Mouse (Mus musculus) embryonic facial prominence, embryonic 11.5 days (tissue): ENCODE data around the gene Pdgfd. TPM values are rescaled to one million over a fixed set of nuclear protein-coding genes. Genes with fewer than 3 reads are reported as not detected.

Source experiments
- ATAC-seq: fragments of 200-750 bp; cut with Nextera tagmentation; replicated peaks from 2 replicates; pipeline ENCODE4 v1.8.0; 2017; ENCODE audit warnings: low read depth; ENCODE audit not compliant: insufficient number of reproducible peaks, low FRiP score, low TSS enrichment
- DNase-seq: peaks from one replicate; pipeline ENCODE4 v3.0.0-alpha.2; 2015; ENCODE audit warnings: low spot score
- H3K27ac ChIP-seq: fragments of 300-500 bp; sonication (generic); replicated peaks from 2 replicates; pipeline ENCODE4 v1.5.1; 2014; ENCODE audit warnings: mild to moderate bottlenecking, low read depth, low read length, control low read depth
- H3K27me3 ChIP-seq: fragments of 300-500 bp; sonication (generic); 2 replicates; pipeline ENCODE4 v1.6.1; 2014; ENCODE audit warnings: mild to moderate bottlenecking, low read length, moderate library complexity, mixed read lengths; ENCODE audit not compliant: control insufficient read depth, insufficient read depth
- H3K36me3 ChIP-seq: fragments of 300-500 bp; sonication (generic); replicated peaks from 2 replicates; pipeline ENCODE4 v1.6.1; 2014; ENCODE audit warnings: low read depth, mild to moderate bottlenecking, low read length, moderate library complexity, mixed read lengths; ENCODE audit not compliant: control insufficient read depth, insufficient read depth
- H3K4me1 ChIP-seq: fragments of 300-500 bp; sonication (generic); 2 replicates; pipeline ENCODE4 v1.6.1; 2014; ENCODE audit warnings: low read length, mixed read lengths; ENCODE audit not compliant: control insufficient read depth, insufficient read depth
- H3K4me2 ChIP-seq: fragments of 300-500 bp; sonication (generic); 2 replicates; pipeline ENCODE4 v1.6.1; 2014; ENCODE audit warnings: low read depth, mild to moderate bottlenecking, control low read depth, low read length, moderate library complexity
- H3K4me3 ChIP-seq: fragments of 300-500 bp; sonication (generic); 2 replicates; pipeline ENCODE4 v1.5.1; 2014; ENCODE audit warnings: low read depth, low read length, control low read depth
- H3K9ac ChIP-seq: fragments of 300-500 bp; sonication (generic); replicated peaks from 2 replicates; pipeline ENCODE4 v1.6.1; 2014; ENCODE audit warnings: mild to moderate bottlenecking, control low read depth, low read length
- H3K9me3 ChIP-seq: fragments of 300-500 bp; sonication (generic); replicated peaks from 2 replicates; pipeline ENCODE4 v1.6.1; 2016; ENCODE audit warnings: mild to moderate bottlenecking, low read length, inconsistent platforms, mixed read lengths; ENCODE audit not compliant: control insufficient read depth
- WGBS: fragments of 180-500 bp; shearing (Covaris S2); extraction: QIAGEN DNeasy Blood & Tissue Kit; methylation state at CpG from one replicate; pipeline ENCODE4 v1.1.7; 2014; 5-methylcytosine and 5-hydroxymethylcytosine counted together
- polyA plus RNA-seq: library from polyadenylated mRNA; unstranded; fragments of >200 nt; fragmentation: Nextera tagmentation; extraction: Ambion mirVana; gene quantifications from 2 replicates; pipeline ENCODE4 v1.2.1, GENCODE M21; 2014

The Pdgfd gene
- polyA plus RNA-seq, 1 experiment from 2014 or later = 5.6 TPM

DNA sequence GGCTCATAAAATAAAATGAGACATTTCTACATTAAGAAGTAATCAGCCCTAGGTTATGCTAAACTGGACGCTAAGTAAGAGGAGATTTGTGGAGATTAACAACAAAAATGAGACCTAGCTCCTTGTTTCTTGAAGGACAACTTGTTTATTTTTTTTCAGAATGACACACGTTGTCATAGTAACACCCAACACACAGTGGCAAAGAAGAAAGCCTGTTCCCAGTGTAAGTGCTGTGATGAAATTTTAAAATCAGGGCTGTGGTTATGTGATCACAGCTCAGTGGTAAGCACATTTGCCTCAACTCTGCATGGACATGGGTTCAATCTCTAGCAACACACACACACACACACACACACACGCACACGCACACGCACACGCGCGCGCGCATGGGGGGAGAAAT lies 174.5 kb downstream of the Pdgfd start:
- whole genome bisulfite sequencing = 89% methylated on average over 10 of the region's 10 CpGs
- H3K9ac ChIP-seq = no peak overlapping the region
- ATAC-seq = no peak

DNA sequence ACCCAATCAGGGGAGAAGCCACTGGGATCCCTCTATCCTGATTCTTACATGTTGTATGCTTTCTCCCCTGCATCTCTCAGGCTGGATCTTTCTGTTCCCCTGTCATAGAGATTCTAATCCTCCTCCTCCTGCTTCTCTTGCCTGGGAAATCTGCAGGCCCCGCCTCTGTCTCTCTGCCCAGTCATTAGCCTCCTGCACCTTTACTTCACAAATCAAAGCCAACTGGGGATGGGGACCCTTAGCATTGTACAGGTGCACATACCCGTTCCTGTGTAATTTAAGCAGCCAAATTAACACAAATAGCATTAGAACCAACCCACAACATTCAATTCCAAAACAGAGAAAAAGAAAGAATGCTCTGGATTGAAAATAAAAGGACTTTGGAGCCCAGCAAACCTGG lies 176.1 kb downstream of the Pdgfd start:
- ATAC-seq = no peak
- WGBS = 28% methylated on average over 2 of the region's 2 CpGs

More for the DNA sequence above, 174.5 kb downstream of the Pdgfd start:
- Histone ChIP-seq H3K9me3 (no peaks in the 10 kb centered on the region), H3K36me3 (no peaks in the 10 kb centered on the region), H3K4me3 (no peak overlapping the region), H3K4me1 (no peaks in the 10 kb centered on the region), H3K27ac (no peak overlapping the region), H3K4me2 (no peak overlapping the region), H3K27me3 (no peaks in the 10 kb centered on the region)
- DNase-seq = no peak

DNA sequence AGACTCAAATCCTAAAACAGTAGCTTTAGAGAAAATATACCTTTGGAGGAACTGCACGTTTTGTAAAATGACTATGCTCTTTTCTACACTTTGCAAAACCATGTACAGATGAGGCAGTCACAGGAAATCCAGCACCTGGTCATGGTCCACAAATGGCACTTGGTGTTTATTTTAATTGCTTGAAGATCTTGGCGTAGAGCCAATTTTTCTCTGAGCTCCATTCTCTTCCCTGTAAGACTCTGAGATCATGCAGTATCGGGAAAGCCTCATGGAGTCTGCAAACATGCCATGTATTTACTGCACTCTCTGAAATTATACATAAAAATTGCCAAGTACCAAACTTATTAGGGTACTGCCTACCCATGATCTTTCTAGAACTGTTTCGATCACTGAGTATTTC lies 176.5 kb downstream of the Pdgfd start:
- H3K36me3 ChIP-seq = no peaks in the 10 kb centered on the region
- no peak overlapping the region for H3K4me2 ChIP-seq
- H3K27me3 ChIP-seq = no peaks in the 10 kb centered on the region
- H3K27ac ChIP-seq = no peak overlapping the region
- no peaks in the 10 kb centered on the region for H3K9me3 ChIP-seq
- no peak overlapping the region for H3K4me3 ChIP-seq
- DNase-seq (peak; percentile 72), ATAC-seq (peak; percentile 48; the same call in 1 of the 2 replicates)
- H3K4me1 ChIP-seq = no peaks in the 10 kb centered on the region
- H3K9ac ChIP-seq = no peak overlapping the region
- 71% methylated on average over 4 of the region's 4 CpGs for WGBS

More for the DNA sequence above, 176.1 kb downstream of the Pdgfd start:
- Histone ChIP-seq H3K4me2 (no peak overlapping the region), H3K4me1 (no peaks in the 10 kb centered on the region), H3K9me3 (no peaks in the 10 kb centered on the region), H3K27me3 (no peaks in the 10 kb centered on the region), H3K36me3 (no peaks in the 10 kb centered on the region), H3K4me3 (no peak overlapping the region), H3K9ac (no peak overlapping the region), H3K27ac (no peak overlapping the region)
- DNase-seq = no peak

DNA sequence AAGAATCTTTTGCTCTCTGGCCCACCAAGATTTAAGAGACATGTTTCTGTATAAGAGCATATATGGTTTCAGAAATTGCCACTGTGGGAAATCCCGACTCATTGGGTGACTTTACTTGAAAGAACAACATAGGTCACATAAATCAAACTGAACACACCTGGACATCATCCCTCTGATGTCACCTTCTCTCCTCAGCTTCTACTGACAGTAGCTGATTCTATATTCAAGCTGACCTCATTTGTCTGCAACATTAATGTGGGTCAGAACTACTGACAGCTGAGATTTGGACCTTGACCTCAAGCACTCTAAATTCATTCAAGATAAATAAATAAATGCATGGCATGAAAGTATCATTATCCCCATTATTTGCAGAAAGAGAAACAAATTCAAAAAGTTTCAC lies 177.0 kb downstream of the Pdgfd start:
- 61% methylated on average over 1 of the region's 1 CpGs for WGBS
- ATAC-seq = no peak
- H3K4me3 ChIP-seq = no peak overlapping the region
- no peak overlapping the region for H3K27ac ChIP-seq
- H3K9me3 ChIP-seq = no peaks in the 10 kb centered on the region
- no peaks in the 10 kb centered on the region for H3K36me3 ChIP-seq
- H3K27me3 ChIP-seq = no peaks in the 10 kb centered on the region
- no peaks in the 10 kb centered on the region for H3K4me1 ChIP-seq
- DNase-seq = no peak
- H3K4me2 ChIP-seq = no peak overlapping the region
- H3K9ac ChIP-seq = no peak overlapping the region

DNA sequence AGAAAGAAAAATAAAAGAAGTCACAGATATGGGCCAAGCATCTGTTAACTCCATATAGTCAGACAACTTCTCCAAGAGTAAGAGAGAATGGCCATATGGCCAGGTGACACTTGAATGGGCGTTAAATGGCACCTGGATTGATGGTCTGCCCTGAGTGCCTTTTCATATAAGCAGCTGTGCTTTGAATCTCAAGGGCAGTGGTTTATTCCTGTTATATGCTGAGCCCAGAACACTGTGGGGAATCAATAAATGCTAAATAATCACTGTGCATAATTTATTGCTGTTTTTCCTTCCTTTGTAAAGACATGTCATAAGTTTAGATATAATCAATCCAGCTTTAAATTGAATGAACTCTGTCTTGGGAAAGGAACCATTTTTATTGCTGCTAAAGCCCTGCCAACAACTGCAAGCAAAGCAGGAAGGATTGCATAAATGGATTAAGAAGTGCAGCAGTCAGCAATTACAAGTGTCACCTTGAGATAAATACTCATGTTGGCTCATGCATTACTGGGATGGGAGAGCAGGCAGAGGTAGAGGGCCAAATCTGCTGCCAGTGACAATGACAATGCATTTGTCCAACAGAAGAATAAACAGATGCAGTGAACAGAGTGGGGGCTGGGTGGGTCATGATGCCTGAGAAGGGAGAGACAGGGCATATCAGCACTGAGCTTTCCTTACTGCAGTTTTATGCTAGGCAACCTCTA lies 185.0 kb downstream of the Pdgfd start:
- no peaks in the 10 kb centered on the region for H3K4me1 ChIP-seq
- H3K4me3 ChIP-seq = no peak overlapping the region
- 71% methylated on average over 1 of the region's 1 CpGs for WGBS
- H3K4me2 ChIP-seq = no peak overlapping the region
- no peak for DNase-seq
- no peak overlapping the region for H3K27ac ChIP-seq
- no peaks in the 10 kb centered on the region for H3K27me3 ChIP-seq
- H3K9ac ChIP-seq = no peak overlapping the region
- no peak for ATAC-seq
- H3K9me3 ChIP-seq = no peaks in the 10 kb centered on the region
- no peaks in the 10 kb centered on the region for H3K36me3 ChIP-seq

DNA sequence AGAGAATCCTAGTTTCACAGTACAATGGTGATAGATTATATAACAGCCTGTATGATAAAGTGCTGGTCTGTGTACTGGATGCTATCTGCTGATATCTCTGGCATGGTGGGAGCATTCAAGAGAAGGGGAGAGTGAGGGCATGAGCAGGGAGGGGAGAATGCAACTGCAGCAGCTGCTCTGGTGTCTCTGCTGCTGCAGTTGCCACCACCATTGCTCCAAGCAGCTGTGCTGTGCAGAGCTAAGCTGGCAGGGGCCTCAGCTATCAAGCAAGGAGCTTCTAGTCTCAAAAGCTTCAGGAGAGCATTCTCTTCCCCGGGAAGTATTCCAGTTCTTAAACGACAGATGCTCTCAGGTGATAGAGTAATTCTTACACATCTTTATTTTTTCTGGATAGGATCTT lies 192.4 kb downstream of the Pdgfd start:
- WGBS = 86% methylated on average over 2 of the region's 2 CpGs
- ATAC-seq (no peak), DNase-seq (no peak)
- Histone ChIP-seq H3K9me3 (no peaks in the 10 kb centered on the region), H3K27me3 (no peaks in the 10 kb centered on the region), H3K4me2 (no peak overlapping the region), H3K4me1 (no peaks in the 10 kb centered on the region), H3K4me3 (no peak overlapping the region), H3K27ac (no peak overlapping the region), H3K36me3 (no peaks in the 10 kb centered on the region), H3K9ac (no peak overlapping the region)

DNA sequence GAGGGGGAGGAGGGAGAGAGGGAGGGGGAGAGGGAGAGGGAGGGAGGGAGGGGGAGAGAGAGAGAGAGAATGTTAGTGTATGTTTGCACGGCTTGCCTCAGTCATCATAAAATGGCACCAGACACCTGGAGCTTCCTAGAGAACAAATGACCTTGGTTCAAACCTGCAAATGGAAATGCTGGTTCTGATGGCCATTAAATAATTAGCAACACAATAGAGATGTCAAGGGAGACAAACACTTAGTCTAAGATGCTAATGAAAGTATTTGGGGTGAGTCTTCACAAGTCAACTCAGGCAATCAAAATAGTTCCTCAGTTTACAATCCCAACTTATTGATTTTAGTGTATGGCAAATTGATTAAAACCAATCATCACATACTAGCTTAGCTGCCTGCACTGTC lies 198.2 kb downstream of the Pdgfd start:
- 79% methylated on average over 1 of the region's 1 CpGs for WGBS
- no peaks in the 10 kb centered on the region for H3K4me1 ChIP-seq
- DNase-seq (no peak), ATAC-seq (no peak)
- no peak overlapping the region for H3K4me3 ChIP-seq
- no peak overlapping the region for H3K9ac ChIP-seq
- H3K36me3 ChIP-seq = no peaks in the 10 kb centered on the region
- no peak overlapping the region for H3K4me2 ChIP-seq
- H3K9me3 ChIP-seq = no peaks in the 10 kb centered on the region
- H3K27me3 ChIP-seq = no peaks in the 10 kb centered on the region
- no peak overlapping the region for H3K27ac ChIP-seq

DNA sequence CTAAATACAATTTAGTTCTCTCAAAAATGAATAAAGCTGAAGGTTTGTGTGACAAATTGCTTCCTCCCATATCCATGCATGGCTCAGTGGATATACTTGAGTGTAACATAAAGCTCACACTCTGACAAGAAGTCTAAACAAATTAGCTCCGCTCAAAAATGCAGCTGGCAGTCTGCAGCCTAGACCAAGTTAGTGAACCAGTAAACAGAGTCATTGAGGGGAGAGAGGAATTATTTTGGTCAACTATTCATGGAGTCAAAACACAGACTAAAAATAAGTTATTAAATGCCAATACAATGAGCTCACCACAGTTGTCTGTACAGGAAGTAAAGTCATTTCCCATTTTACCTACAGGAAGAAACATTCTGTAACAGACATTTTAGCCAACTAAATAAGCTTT lies 233.4 kb downstream of the Pdgfd start:
- 68% methylated on average over 1 of the region's 1 CpGs for WGBS
- no peaks in the 10 kb centered on the region for H3K27me3 ChIP-seq
- H3K36me3 ChIP-seq = no peaks in the 10 kb centered on the region
- no peaks in the 10 kb centered on the region for H3K9me3 ChIP-seq
- DNase-seq (peak; percentile 11), ATAC-seq (no peak)
- no peak overlapping the region for H3K9ac ChIP-seq
- no peak overlapping the region for H3K4me2 ChIP-seq
- no peaks in the 10 kb centered on the region for H3K4me1 ChIP-seq
- H3K27ac ChIP-seq = no peak overlapping the region
- no peak overlapping the region for H3K4me3 ChIP-seq
